Mouse (Mus musculus) Patski (cell line): ENCODE results near the gene Aifm1. TPM values are rescaled to one million over a fixed set of nuclear protein-coding genes. Genes with fewer than 3 reads are reported as not detected.

Source experiments
- ATAC-seq: fragments of 100-300 bp; one replicate; pipeline ENCODE4 v1.8.0; 2021
- CTCF ChIA-PET: fragments of 350-600 bp; sonication (Branson Sonifier 250); formaldehyde crosslinking; loops from one replicate; lab custom pipeline; 2022; ENCODE audit warnings: inconsistent platforms; lab: Charles Lee
- POLR2A ChIA-PET: fragments of 350-600 bp; sonication (Branson Sonifier 250); formaldehyde crosslinking; loops from one replicate; lab custom pipeline; 2022; ENCODE audit warnings: antibody characterized with exemption, inconsistent platforms; lab: Charles Lee
- DNase-seq: peaks from one replicate; pipeline ENCODE4 v3.0.0-alpha.2; 2011; ENCODE audit warnings: low read depth, low spot score
- H3K27me3 ChIP-seq: fragments of 371-371 bp; one replicate; pipeline ENCODE4 v1.5.1; 2021
- CTCF ChIP-seq: fragments of 100-300 bp; IDR thresholded peaks from one replicate; pipeline ENCODE4 v1.5.1; 2021
- in situ Hi-C: fragments of 300-500 bp; cut with MboI; formaldehyde crosslinking; loops from 3 replicates; pipeline ENCODE4 v1.11.1; 2018; ENCODE audit warnings: low pct_unique_long_range_greater_than_20kb, mixed read lengths
- polyA plus RNA-seq: library from polyadenylated mRNA; unstranded; gene quantifications from one replicate; pipeline ENCODE4 v1.2.3, GENCODE M21; 2021

The Aifm1 gene
- polyA plus RNA-seq, 1 experiment from 2014 or later, result 180 TPM

DNA sequence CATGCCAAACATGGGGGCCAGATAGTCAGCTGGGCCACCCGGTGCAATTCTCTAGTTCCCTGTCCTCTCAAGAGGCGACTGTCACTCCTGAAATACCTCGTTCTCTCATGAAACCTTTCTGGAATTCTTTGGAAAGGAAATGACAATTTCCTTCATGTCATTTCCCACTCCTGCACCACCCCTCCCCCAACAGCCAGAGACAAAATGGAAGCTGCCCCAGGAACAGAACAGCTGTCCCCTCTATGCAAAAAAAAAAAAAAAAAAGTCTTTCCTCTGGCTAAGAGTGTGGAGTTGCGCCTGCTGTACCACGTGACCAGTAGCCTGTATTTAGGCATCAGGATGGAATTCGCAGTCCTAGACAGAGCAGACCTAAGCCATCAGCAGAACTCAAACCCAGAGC, 85.1 kb downstream of the Aifm1 start:
- CTCF ChIA-PET, result interaction anchor here (1.3 kb wide), 1 partner anchor 35 kb away, joined by 3 read pairs; the partner anchor contains the start of gene Elf4
- POLR2A ChIA-PET, result no interaction called here
- H3K27me3 ChIP-seq, result no peaks in the 10 kb centered on the region
- TF ChIP-seq CTCF, result no peak
- no peak for ATAC-seq
- no peak for DNase-seq
- in situ Hi-C loops, result no loop called here

DNA sequence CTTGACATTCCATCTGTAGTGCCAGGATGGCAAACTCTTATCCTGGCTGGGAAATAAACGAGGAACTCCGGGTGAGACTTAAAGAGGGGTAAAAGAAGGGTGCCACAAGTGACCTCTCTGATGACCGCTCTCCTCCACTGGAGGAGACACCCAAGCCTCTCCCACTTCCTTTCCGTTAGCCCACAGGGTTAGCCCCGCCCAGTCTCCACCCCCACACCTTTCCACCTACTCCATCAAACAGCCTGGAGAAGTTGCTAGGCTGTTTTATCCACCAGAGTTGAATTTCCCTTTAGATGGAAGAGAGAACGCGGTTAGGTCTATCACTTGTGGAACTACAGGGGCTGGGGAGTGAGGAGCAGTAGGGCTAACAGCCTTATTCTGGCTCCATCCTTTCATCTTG, 88.1 kb downstream of the Aifm1 start:
- ATAC-seq (no peak), DNase-seq (no peak)
- no peaks in the 10 kb centered on the region for H3K27me3 ChIP-seq
- CTCF ChIA-PET, result interaction anchor here (2.7 kb wide), 1 partner anchor 37 kb away, joined by 17 read pairs; the partner anchor contains the start of gene Elf4
- POLR2A ChIA-PET, result no interaction called here
- in situ Hi-C loops, result no loop called here
- no peak for TF ChIP-seq CTCF

Other genes with a start within 250 kb of the Aifm1 start
- gene Bcorl1, start 172.2 kb downstream of the Aifm1 start, polyA plus RNA-seq, result 11.1 TPM
- gene Elf4, start 50.4 kb downstream of the Aifm1 start, polyA plus RNA-seq, result 8.6 TPM
- 0.06 TPM for gene Rab33a, start 5.7 kb upstream of the Aifm1 start, polyA plus RNA-seq
- 16.7 TPM for gene Zfp280c, start 80.9 kb upstream of the Aifm1 start, polyA plus RNA-seq
- gene Slc25a14, start 109.8 kb upstream of the Aifm1 start, polyA plus RNA-seq, result 13.6 TPM
- gene Gpr119, start 160.9 kb upstream of the Aifm1 start, polyA plus RNA-seq, result not detected
- 6.8 TPM for gene Rbmx2, start 181.4 kb upstream of the Aifm1 start, polyA plus RNA-seq